Mouse (Mus musculus) lung, postnatal 4 days (tissue): ENCODE data around the gene Dlg4.
"Not testable (repeated sequence)": the region's sequence is repeated elsewhere in the genome, so short reads cannot be mapped to it uniquely, and the experiment has no call there.

ENCODE experiments used
- DNase-seq, 2 experiments: peaks; one replicate each; pipeline ENCODE4 v3.0.0; 2021

Gene Dlg4

GRCm38 (mm10) chr11:69997070-69997509, 19.7 kb upstream of the Dlg4 start:
- DNase-seq, result peak; percentile 93 to 95

GRCm38 (mm10) chr11:69998567-69999491, 17.9 kb upstream of the Dlg4 start:
- no peak for DNase-seq

- no peak for DNase-seq
These were observed 17.1 kb upstream of the Dlg4 start for GRCm38 (mm10) chr11:69999666-70000065.

GRCm38 (mm10) chr11:70000396-70000898, 16.3 kb upstream of the Dlg4 start, which contains the start of gene Dvl2:
Gene Dvl2, plus strand, starts transcription at chr11:70000595.
- DNase-seq, result peak; percentile 94 to 95

GRCm38 (mm10) chr11:70001159-70001558, 15.6 kb upstream of the Dlg4 start:
- DNase-seq, result no peak

- DNase-seq, result peak in 1 of 2 experiments; percentile 74
These were observed 14.9 kb upstream of the Dlg4 start for GRCm38 (mm10) chr11:70001865-70002264.

GRCm38 (mm10) chr11:70002471-70002870, 14.3 kb upstream of the Dlg4 start:
- DNase-seq, result no peak

- DNase-seq, result peak; percentile 32 to 58
These were observed 11.2 kb upstream of the Dlg4 start for GRCm38 (mm10) chr11:70005521-70005920.

GRCm38 (mm10) chr11:70010033-70010432, 6.7 kb upstream of the Dlg4 start:
- DNase-seq, result no peak

GRCm38 (mm10) chr11:70010548-70010947, 6.2 kb upstream of the Dlg4 start:
- no peak for DNase-seq

GRCm38 (mm10) chr11:70010961-70011360, 5.8 kb upstream of the Dlg4 start:
- no peak for DNase-seq

GRCm38 (mm10) chr11:70012931-70013330, 3.8 kb upstream of the Dlg4 start:
- DNase-seq, result no peak

- peak in 1 of 2 experiments; percentile 17 for DNase-seq
These were observed 3.3 kb upstream of the Dlg4 start for GRCm38 (mm10) chr11:70013408-70013807.

- DNase-seq, result no peak
These were observed 2.7 kb upstream of the Dlg4 start for GRCm38 (mm10) chr11:70014051-70014450.

GRCm38 (mm10) chr11:70014880-70015558, 1.7 kb upstream of the Dlg4 start, which contains the start of gene Acadvl:
Gene Acadvl, minus strand, starts transcription at chr11:70015411.
- peak; percentile 89 to 90 for DNase-seq

GRCm38 (mm10) chr11:70015677-70016076, 1.1 kb upstream of the Dlg4 start:
- no peak for DNase-seq

- DNase-seq, result not testable (repeated sequence)
These were observed 565 bp upstream of the Dlg4 start for GRCm38 (mm10) chr11:70016177-70016576.

GRCm38 (mm10) chr11:70017199-70017767, 541 bp downstream of the Dlg4 start:
- peak in 1 of 2 experiments; percentile 23 for DNase-seq

- peak; percentile 61 to 71 for DNase-seq
These were observed 1.6 kb downstream of the Dlg4 start for GRCm38 (mm10) chr11:70018131-70018990.

- no peak for DNase-seq
These were observed 2.8 kb downstream of the Dlg4 start for GRCm38 (mm10) chr11:70019495-70020021.

- no peak for DNase-seq
These were observed 3.4 kb downstream of the Dlg4 start for GRCm38 (mm10) chr11:70020022-70020631.
